Mouse (Mus musculus): ENCODE results near the gene Olfr772. TPM values are rescaled to one million over a fixed set of nuclear protein-coding genes. Genes with fewer than 3 reads are reported as not detected.
"Not testable (repeated sequence)": the region's sequence is repeated elsewhere in the genome, so short reads cannot be mapped to it uniquely, and the experiment has no call there.

The Olfr772 gene
- not detected in 2 replicates for polyA plus RNA-seq (2014; fragmentation: Nextera tagmentation; extraction: Ambion mirVana)

DNA sequence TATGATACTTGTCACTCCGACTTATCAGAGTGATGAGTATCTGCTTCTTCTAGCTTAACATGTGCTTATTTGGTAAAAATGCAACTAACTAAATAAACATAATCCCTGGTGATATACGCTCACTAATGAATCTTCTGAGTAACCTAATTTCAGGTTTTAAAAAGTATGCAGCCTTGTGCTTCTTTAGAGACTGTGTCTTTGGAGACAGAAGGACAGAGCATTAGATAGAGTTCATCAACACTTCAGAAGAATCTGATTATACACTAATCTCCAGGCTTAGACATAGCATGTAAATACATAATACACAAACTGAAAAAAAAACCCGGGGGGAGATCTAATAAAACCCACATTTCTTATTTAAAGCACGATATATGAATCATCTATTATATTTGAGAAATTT, at the start of gene Olfr772:
Gene Olfr772, minus strand, starts transcription at position 101 of the 400 bp plus-strand sequence.
- not testable (repeated sequence) for H3K4me1 ChIP-seq (replicated peaks; ENCODE audit: control insufficient read depth, insufficient read depth, low read length); H3K4me3 ChIP-seq (ENCODE audit: low read depth, low read length); H3K4me2 ChIP-seq (ENCODE audit: low read depth, low read length, severe bottlenecking); DNase-seq (ENCODE audit: low spot score); H3K27me3 ChIP-seq (ENCODE audit: control insufficient read depth, insufficient read depth, low read length); ATAC-seq (replicated peaks; ENCODE audit: low FRiP score); H3K36me3 ChIP-seq (ENCODE audit: control insufficient read depth, insufficient read depth, low read length); H3K9ac ChIP-seq (ENCODE audit: low read length); H3K27ac ChIP-seq (ENCODE audit: low read depth, low read length); H3K9me3 ChIP-seq (ENCODE audit: control insufficient read depth, low read length)
- WGBS, result 83% methylated on average over 3 of the region's 4 CpGs

GRCm38 (mm10) chr10:129187319-129187718, 9.6 kb upstream of the Olfr772 start, which contains the start of gene Olfr773:
Gene Olfr773 (minus strand): TSS chr10:129187419.
- ATAC-seq (replicated peaks; ENCODE audit: low FRiP score); H3K9me3 ChIP-seq (ENCODE audit: control insufficient read depth, low read length); H3K9ac ChIP-seq (ENCODE audit: low read length); H3K4me1 ChIP-seq (replicated peaks; ENCODE audit: control insufficient read depth, insufficient read depth, low read length); H3K27me3 ChIP-seq (ENCODE audit: control insufficient read depth, insufficient read depth, low read length); H3K4me2 ChIP-seq (ENCODE audit: low read depth, low read length, severe bottlenecking); H3K36me3 ChIP-seq (ENCODE audit: control insufficient read depth, insufficient read depth, low read length); H3K4me3 ChIP-seq (ENCODE audit: low read depth, low read length); DNase-seq (ENCODE audit: low spot score); H3K27ac ChIP-seq (ENCODE audit: low read depth, low read length): not testable (repeated sequence)

- ATAC-seq (replicated peaks; ENCODE audit: low FRiP score) (no peak), DNase-seq (ENCODE audit: low spot score) (no peak)
- Histone ChIP-seq H3K27me3 (ENCODE audit: control insufficient read depth, insufficient read depth, low read length) (no peaks in the 10 kb centered on the region), H3K4me2 (ENCODE audit: low read depth, low read length, severe bottlenecking) (no peak within 1 kb of the TSS), H3K9ac (ENCODE audit: low read length) (no peak within 1 kb of the TSS), H3K36me3 (ENCODE audit: control insufficient read depth, insufficient read depth, low read length) (no peaks in the 10 kb centered on the region), H3K27ac (ENCODE audit: low read depth, low read length) (no peak within 1 kb of the TSS), H3K4me1 (replicated peaks; ENCODE audit: control insufficient read depth, insufficient read depth, low read length) (no peaks in the 10 kb centered on the region), H3K4me3 (ENCODE audit: low read depth, low read length) (no peak within 1 kb of the TSS), H3K9me3 (ENCODE audit: control insufficient read depth, low read length) (no peaks in the 10 kb centered on the region)
- 85% methylated on average over 1 of the region's 1 CpGs for WGBS
Observed at GRCm38 (mm10) chr10:129164651-129165050, 13.1 kb downstream of the Olfr772 start, which contains the start of gene Olfr771. Gene Olfr771 (minus strand): TSS chr10:129164751.

GRCm38 (mm10) chr10:129138898-129139297, 38.8 kb downstream of the Olfr772 start, which contains the start of gene Olfr770:
Gene Olfr770 (minus strand): TSS chr10:129138998.
- H3K4me1 ChIP-seq (replicated peaks; ENCODE audit: control insufficient read depth, insufficient read depth, low read length), result no peaks in the 10 kb centered on the region
- H3K27me3 ChIP-seq (ENCODE audit: control insufficient read depth, insufficient read depth, low read length), result no peaks in the 10 kb centered on the region
- H3K9ac ChIP-seq (ENCODE audit: low read length), result no peak within 1 kb of the TSS
- no peaks in the 10 kb centered on the region for H3K36me3 ChIP-seq (ENCODE audit: control insufficient read depth, insufficient read depth, low read length)
- no peak for ATAC-seq (replicated peaks; ENCODE audit: low FRiP score)
- no peak for DNase-seq (ENCODE audit: low spot score)
- H3K27ac ChIP-seq (ENCODE audit: low read depth, low read length), result no peak within 1 kb of the TSS
- no peak within 1 kb of the TSS for H3K4me2 ChIP-seq (ENCODE audit: low read depth, low read length, severe bottlenecking)
- no peaks in the 10 kb centered on the region for H3K9me3 ChIP-seq (ENCODE audit: control insufficient read depth, low read length)
- H3K4me3 ChIP-seq (ENCODE audit: low read depth, low read length), result no peak within 1 kb of the TSS
- WGBS, result 87% methylated on average over 2 of the region's 2 CpGs

Other genes with a start within 250 kb of the Olfr772 start
- gene Itga7, start 244.1 kb downstream of the Olfr772 start, polyA plus RNA-seq (2014; fragmentation: Nextera tagmentation; extraction: Ambion mirVana), result 0.65 and 0.69 TPM in 2 replicates
- not detected in 2 replicates for gene Mettl7b, start 216.9 kb downstream of the Olfr772 start, polyA plus RNA-seq (2014; fragmentation: Nextera tagmentation; extraction: Ambion mirVana)
- not detected in 2 replicates for gene Olfr9, start 188.5 kb downstream of the Olfr772 start, polyA plus RNA-seq (2014; fragmentation: Nextera tagmentation; extraction: Ambion mirVana)
- not detected in 2 replicates for gene Olfr763, start 167.1 kb downstream of the Olfr772 start, polyA plus RNA-seq (2014; fragmentation: Nextera tagmentation; extraction: Ambion mirVana)
- gene Olfr764-ps1, start 138.0 kb downstream of the Olfr772 start, polyA plus RNA-seq (2014; fragmentation: Nextera tagmentation; extraction: Ambion mirVana), result not detected in 2 replicates
- not detected in 2 replicates for gene Olfr765, start 127.9 kb downstream of the Olfr772 start, polyA plus RNA-seq (2014; fragmentation: Nextera tagmentation; extraction: Ambion mirVana)
- not detected in 2 replicates for gene Olfr766-ps1, start 108.9 kb downstream of the Olfr772 start, polyA plus RNA-seq (2014; fragmentation: Nextera tagmentation; extraction: Ambion mirVana)
- not detected in 2 replicates for gene Olfr767, start 95.0 kb downstream of the Olfr772 start, polyA plus RNA-seq (2014; fragmentation: Nextera tagmentation; extraction: Ambion mirVana)
- gene Olfr768, start 78.5 kb downstream of the Olfr772 start, polyA plus RNA-seq (2014; fragmentation: Nextera tagmentation; extraction: Ambion mirVana), result not detected in 2 replicates
- gene Olfr769, start 60.1 kb downstream of the Olfr772 start, polyA plus RNA-seq (2014; fragmentation: Nextera tagmentation; extraction: Ambion mirVana), result not detected in 2 replicates
- not detected in 2 replicates for gene Olfr770, start 38.9 kb downstream of the Olfr772 start, polyA plus RNA-seq (2014; fragmentation: Nextera tagmentation; extraction: Ambion mirVana)
- gene Olfr771, start 13.2 kb downstream of the Olfr772 start, polyA plus RNA-seq (2014; fragmentation: Nextera tagmentation; extraction: Ambion mirVana), result not detected in 2 replicates
- not detected in 2 replicates for gene Olfr773, start 9.5 kb upstream of the Olfr772 start, polyA plus RNA-seq (2014; fragmentation: Nextera tagmentation; extraction: Ambion mirVana)
- not detected in 2 replicates for gene Olfr774, start 58.3 kb upstream of the Olfr772 start, polyA plus RNA-seq (2014; fragmentation: Nextera tagmentation; extraction: Ambion mirVana)
- gene Olfr775, start 70.5 kb upstream of the Olfr772 start, polyA plus RNA-seq (2014; fragmentation: Nextera tagmentation; extraction: Ambion mirVana), result not detected in 2 replicates
- not detected in 2 replicates for gene Olfr776, start 81.2 kb upstream of the Olfr772 start, polyA plus RNA-seq (2014; fragmentation: Nextera tagmentation; extraction: Ambion mirVana)
- not detected in 2 replicates for gene Olfr777, start 93.6 kb upstream of the Olfr772 start, polyA plus RNA-seq (2014; fragmentation: Nextera tagmentation; extraction: Ambion mirVana)
- not detected in 2 replicates for gene Olfr780, start 140.2 kb upstream of the Olfr772 start, polyA plus RNA-seq (2014; fragmentation: Nextera tagmentation; extraction: Ambion mirVana)
- not detected in 2 replicates for gene Olfr781, start 150.9 kb upstream of the Olfr772 start, polyA plus RNA-seq (2014; fragmentation: Nextera tagmentation; extraction: Ambion mirVana)
- not detected in 2 replicates for gene Olfr782, start 170.9 kb upstream of the Olfr772 start, polyA plus RNA-seq (2014; fragmentation: Nextera tagmentation; extraction: Ambion mirVana)
- 0.08 TPM in 1 of 2 replicates, not detected in the other for gene Olfr784, start 206.2 kb upstream of the Olfr772 start, polyA plus RNA-seq (2014; fragmentation: Nextera tagmentation; extraction: Ambion mirVana)
- not detected in 2 replicates for gene Olfr785, start 227.5 kb upstream of the Olfr772 start, polyA plus RNA-seq (2014; fragmentation: Nextera tagmentation; extraction: Ambion mirVana)
- not detected in 2 replicates for gene Olfr786, start 249.4 kb upstream of the Olfr772 start, polyA plus RNA-seq (2014; fragmentation: Nextera tagmentation; extraction: Ambion mirVana)

Data from forebrain, embryonic 11.5 days (tissue).